Mouse (Mus musculus): ENCODE results near the gene Gm10803. TPM values are rescaled to one million over a fixed set of nuclear protein-coding genes. Genes with fewer than 3 reads are reported as not detected.
"Not testable (repeated sequence)": the region's sequence is repeated elsewhere in the genome, so short reads cannot be mapped to it uniquely, and the experiment has no call there.

Gm10803 gene
- not detected in 2 replicates for polyA plus RNA-seq (2015; fragmentation: Nextera tagmentation; extraction: Ambion mirVana)

- 87% methylated on average over 2 of the region's 2 CpGs for whole genome bisulfite sequencing
- H3K4me2 ChIP-seq; H3K4me1 ChIP-seq (replicated peaks); H3K4me3 ChIP-seq; H3K36me3 ChIP-seq; H3K27me3 ChIP-seq; H3K9ac ChIP-seq; H3K27ac ChIP-seq (replicated peaks); H3K9me3 ChIP-seq; ATAC-seq (ENCODE audit: low FRiP score, low read depth): not testable (repeated sequence)
These were observed at the start of gene Gm10803 for GRCm38 (mm10) chr2:93560268-93560667. Gm10803 (plus strand) TSS chr2:93560568.

DNA sequence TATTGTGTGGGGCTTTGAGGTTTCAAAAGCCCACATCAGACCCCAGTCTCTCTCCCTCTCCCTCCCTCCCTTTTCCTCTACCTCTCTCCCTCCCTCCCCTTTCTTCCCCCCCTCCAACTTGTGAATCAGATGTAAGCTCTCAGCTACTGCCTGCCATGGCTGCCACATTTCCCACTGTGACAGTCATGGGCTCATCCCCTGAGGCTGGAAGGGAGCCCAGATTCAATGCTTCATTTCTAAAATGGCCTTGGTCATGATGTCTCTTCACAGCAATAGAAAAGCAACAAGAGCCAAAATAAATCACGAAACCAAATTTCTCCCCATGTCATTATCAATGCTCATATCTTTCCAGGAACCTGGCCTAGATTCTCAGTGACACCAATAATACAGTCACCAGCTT lies 49.5 kb upstream of the Gm10803 start:
- Histone ChIP-seq H3K9me3 (no peaks in the 10 kb centered on the region), H3K4me3 (no peak overlapping the region), H3K4me1 (replicated peaks) (no peaks in the 10 kb centered on the region; the same call in 1 of the 2 replicates), H3K27ac (replicated peaks) (no peak overlapping the region), H3K9ac (no peak overlapping the region), H3K27me3 (no peaks in the 10 kb centered on the region), H3K4me2 (no peak overlapping the region), H3K36me3 (no peaks in the 10 kb centered on the region)
- 73% methylated on average over 1 of the region's 1 CpGs for WGBS
- no peak for ATAC-seq (ENCODE audit: low FRiP score, low read depth)

- no peaks in the 10 kb centered on the region for H3K36me3 ChIP-seq
- ATAC-seq (ENCODE audit: low FRiP score, low read depth) = peak; percentile 42; the same call in 1 of the 2 replicates
- no peaks in the 10 kb centered on the region for H3K27me3 ChIP-seq
- no peak overlapping the region for H3K27ac ChIP-seq (replicated peaks)
- no peaks in the 10 kb centered on the region; the same call in 1 of the 2 replicates for H3K4me1 ChIP-seq (replicated peaks)
- H3K4me2 ChIP-seq = no peak overlapping the region
- no peak overlapping the region for H3K4me3 ChIP-seq
- no peaks in the 10 kb centered on the region for H3K9me3 ChIP-seq
- no peak overlapping the region for H3K9ac ChIP-seq
- WGBS = 72% methylated on average over 7 of the region's 7 CpGs
These were observed 48.2 kb upstream of the Gm10803 start for GRCm38 (mm10) chr2:93512130-93512529.

DNA sequence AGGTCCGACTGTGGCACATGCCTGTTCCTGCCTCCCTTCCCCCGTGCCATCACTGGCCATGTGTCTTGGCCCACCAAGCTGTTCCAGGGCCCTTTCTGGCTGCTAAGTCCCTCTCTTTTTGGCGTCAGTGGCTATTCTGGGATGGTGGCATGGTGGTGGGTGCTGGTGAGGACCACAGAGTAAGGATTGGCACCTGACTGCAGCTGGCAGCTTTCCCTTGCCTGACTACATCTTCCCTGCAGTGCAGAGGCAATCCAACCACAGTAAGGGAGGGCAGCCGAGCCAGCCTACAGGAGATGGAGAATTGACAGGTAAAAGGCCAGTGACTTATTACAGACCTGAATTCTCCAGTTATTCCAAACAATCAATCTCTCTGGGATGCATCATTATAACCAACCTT lies 45.1 kb upstream of the Gm10803 start:
- Histone ChIP-seq H3K27me3 (no peaks in the 10 kb centered on the region), H3K27ac (replicated peaks) (no peak overlapping the region), H3K4me2 (no peak overlapping the region), H3K9me3 (no peaks in the 10 kb centered on the region), H3K9ac (no peak overlapping the region), H3K4me1 (replicated peaks) (no peaks in the 10 kb centered on the region; the same call in 1 of the 2 replicates), H3K36me3 (no peaks in the 10 kb centered on the region), H3K4me3 (no peak overlapping the region)
- WGBS = 76% methylated on average over 4 of the region's 4 CpGs
- ATAC-seq (ENCODE audit: low FRiP score, low read depth) = no peak

DNA sequence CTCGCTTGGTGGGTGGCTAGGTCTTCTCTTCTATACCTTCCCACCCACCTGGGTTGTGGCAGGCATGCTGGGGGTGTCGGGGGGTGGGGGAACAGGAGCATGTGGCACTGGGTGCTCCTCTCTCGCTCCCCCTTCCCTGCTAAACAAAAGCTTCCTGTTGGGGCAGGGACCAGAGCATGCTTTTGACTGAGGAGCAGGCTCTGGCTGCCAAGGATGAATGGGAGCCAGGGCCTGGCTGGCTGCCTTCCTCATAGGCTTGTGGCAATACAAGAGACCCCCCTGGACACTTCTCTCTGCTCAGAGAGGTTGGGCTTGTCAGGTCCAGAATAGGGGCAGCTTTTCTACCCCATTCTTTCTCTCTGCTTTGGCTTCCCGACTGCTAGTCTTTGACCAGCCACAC lies 39.3 kb upstream of the Gm10803 start:
- 57% methylated on average over 4 of the region's 4 CpGs for WGBS
- peak overlapping the region; percentile 56 for H3K27ac ChIP-seq (replicated peaks)

DNA sequence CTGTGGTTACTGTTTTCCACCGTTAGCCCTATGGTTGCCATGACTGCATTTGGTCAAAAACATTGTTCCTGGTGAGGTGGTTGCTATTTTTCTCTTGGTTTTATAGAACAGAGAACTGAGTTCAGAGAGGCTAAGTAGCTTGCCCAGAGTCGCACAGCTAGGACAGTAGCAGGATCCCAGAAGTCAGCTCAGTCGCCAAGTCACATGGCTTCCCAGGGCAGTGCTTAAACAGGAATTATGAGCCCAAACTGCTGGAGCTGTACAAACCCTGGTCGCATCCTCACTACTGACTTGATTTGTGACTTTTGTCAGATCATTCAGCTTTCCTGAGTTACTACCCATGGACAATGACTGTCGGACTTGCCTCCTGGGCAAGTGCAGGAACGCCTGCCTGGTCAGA lies 38.8 kb upstream of the Gm10803 start:
- no peaks in the 10 kb centered on the region for H3K27me3 ChIP-seq
- peak overlapping the region; percentile 25 for H3K4me2 ChIP-seq
- WGBS = 58% methylated on average over 6 of the region's 6 CpGs
- ATAC-seq (ENCODE audit: low FRiP score, low read depth) = peak; percentile 71
- H3K4me1 ChIP-seq (replicated peaks) = peaks cover 20% of the 10 kb centered on the region
- H3K9ac ChIP-seq = no peak overlapping the region
- no peaks in the 10 kb centered on the region for H3K36me3 ChIP-seq
- no peak overlapping the region for H3K4me3 ChIP-seq
- no peaks in the 10 kb centered on the region for H3K9me3 ChIP-seq
- H3K27ac ChIP-seq (replicated peaks) = peak overlapping the region; percentile 56

More for the DNA sequence above, 39.3 kb upstream of the Gm10803 start:
- no peak overlapping the region for H3K9ac ChIP-seq
- no peaks in the 10 kb centered on the region for H3K27me3 ChIP-seq
- ATAC-seq (ENCODE audit: low FRiP score, low read depth) = peak; percentile 74
- no peak overlapping the region for H3K4me3 ChIP-seq
- H3K4me1 ChIP-seq (replicated peaks) = peaks cover 20% of the 10 kb centered on the region
- H3K4me2 ChIP-seq = no peak overlapping the region
- H3K36me3 ChIP-seq = no peaks in the 10 kb centered on the region
- H3K9me3 ChIP-seq = no peaks in the 10 kb centered on the region

DNA sequence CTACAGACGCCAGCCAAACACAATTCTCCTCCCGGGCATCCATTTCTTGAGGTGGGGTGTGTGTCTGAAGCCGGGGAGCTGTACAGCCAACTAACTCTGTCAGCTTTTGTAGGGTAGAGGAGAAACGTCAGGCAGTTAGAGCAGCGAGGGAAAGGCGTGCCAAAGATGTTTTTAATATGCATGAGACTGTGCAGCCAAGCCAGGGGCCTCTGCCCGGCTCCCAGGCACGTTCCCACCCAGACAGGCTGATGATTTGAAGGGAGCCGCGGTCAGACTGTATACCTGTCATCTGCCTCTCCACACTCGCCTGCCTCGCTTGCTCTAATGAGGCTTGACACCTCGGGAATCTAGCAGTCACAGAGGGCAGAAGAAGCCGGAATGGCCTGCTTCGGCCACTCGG lies 38.4 kb upstream of the Gm10803 start:
- Histone ChIP-seq H3K4me3 (no peak overlapping the region), H3K4me2 (peak overlapping the region; percentile 25), H3K4me1 (replicated peaks) (peaks cover 20% of the 10 kb centered on the region), H3K27me3 (no peaks in the 10 kb centered on the region), H3K9ac (no peak overlapping the region), H3K27ac (replicated peaks) (peak overlapping the region; percentile 56), H3K36me3 (no peaks in the 10 kb centered on the region), H3K9me3 (no peaks in the 10 kb centered on the region)
- peak; percentile 65 for ATAC-seq (ENCODE audit: low FRiP score, low read depth)
- 36% methylated on average over 16 of the region's 16 CpGs for WGBS

DNA sequence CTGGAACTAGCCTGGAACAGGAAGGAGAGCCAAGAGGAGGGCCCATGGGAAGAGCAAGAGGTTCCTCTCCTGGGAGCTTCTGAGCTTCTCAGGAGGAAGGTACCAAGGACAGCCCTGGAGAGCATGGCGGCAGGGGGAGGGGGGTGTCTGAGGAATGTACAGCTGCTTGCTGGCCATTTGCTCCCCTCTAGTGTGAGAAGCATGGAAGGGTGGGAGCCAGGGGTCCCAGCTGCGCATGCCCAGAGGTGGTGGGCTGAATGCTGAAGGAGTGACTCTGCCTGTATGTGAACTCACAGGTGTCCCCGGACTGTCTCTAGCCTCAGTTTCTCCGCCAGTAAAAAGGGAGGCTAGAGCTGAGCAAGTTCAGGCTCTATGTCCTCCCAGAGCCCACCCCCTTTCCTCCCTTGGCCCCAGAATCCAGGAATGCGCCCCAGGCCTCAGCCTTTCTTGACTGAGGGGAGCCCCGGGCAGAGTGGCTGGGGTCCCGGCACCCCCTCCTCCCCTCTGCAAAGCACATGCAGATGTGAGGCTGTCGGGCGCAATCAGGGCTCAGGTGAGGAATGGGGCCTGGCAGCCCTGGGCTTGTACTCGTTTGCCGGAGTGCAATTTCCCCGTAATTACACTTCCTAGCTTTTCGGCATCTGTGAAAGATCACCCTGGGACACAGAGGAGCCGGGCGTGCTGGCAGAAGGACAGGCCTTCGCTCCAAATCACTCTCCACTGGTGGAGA lies 35.2 kb upstream of the Gm10803 start:
- H3K4me2 ChIP-seq = no peak overlapping the region
- 66% methylated on average over 16 of the region's 16 CpGs for WGBS
- H3K9ac ChIP-seq = no peak overlapping the region
- H3K27ac ChIP-seq (replicated peaks) = no peak overlapping the region
- no peaks in the 10 kb centered on the region for H3K27me3 ChIP-seq
- no peak overlapping the region for H3K4me3 ChIP-seq
- H3K36me3 ChIP-seq = no peaks in the 10 kb centered on the region
- H3K4me1 ChIP-seq (replicated peaks) = peaks cover 20% of the 10 kb centered on the region
- no peaks in the 10 kb centered on the region for H3K9me3 ChIP-seq
- ATAC-seq (ENCODE audit: low FRiP score, low read depth) = no peak

DNA sequence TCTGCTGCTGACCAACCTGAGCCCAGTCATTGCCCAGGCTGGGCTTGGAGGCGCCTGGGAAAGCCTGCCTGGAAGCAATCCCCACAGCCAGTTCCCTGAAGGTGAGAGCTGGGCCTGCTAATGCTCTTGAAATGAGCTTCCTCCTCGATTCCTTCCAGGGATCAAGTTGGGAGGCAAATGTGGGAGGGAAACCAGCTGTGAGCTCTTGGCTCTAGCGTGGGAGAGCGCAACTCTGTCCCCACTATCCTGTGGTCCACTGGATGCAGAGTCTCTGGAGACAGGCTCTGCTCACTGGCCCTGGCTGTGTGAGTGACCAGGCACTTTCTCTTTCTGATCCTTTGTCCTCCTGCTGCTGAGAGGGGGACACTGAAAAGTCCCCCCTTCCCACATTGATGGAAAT lies 30.8 kb upstream of the Gm10803 start:
- H3K27me3 ChIP-seq = no peaks in the 10 kb centered on the region
- H3K9me3 ChIP-seq = no peaks in the 10 kb centered on the region
- no peaks in the 10 kb centered on the region; the same call in 1 of the 2 replicates for H3K4me1 ChIP-seq (replicated peaks)
- no peaks in the 10 kb centered on the region for H3K36me3 ChIP-seq
- no peak overlapping the region for H3K4me2 ChIP-seq
- ATAC-seq (ENCODE audit: low FRiP score, low read depth) = no peak
- WGBS = 75% methylated on average over 4 of the region's 4 CpGs
- no peak overlapping the region for H3K27ac ChIP-seq (replicated peaks)
- no peak overlapping the region for H3K4me3 ChIP-seq
- H3K9ac ChIP-seq = no peak overlapping the region

DNA sequence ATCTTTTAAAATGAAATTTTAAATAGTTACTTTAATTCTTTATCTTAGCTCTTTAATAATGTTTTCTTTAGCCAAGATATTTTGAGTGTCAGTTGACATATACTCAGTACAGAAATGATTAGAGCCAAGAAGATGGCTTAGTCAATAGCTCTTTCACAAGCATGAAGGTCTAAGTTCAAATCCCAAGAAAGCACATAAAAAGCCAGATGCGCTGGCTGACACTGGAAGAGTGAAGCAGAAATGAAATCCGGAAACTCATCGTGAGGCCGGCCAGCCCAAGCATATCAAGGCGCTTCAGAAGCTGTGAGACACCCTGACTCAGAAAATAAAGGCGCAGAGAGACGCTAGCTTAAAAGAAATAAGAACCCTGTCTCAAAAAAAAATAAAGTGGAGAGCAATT lies 26.5 kb upstream of the Gm10803 start:
- Histone ChIP-seq H3K4me2 (no peak overlapping the region), H3K4me3 (no peak overlapping the region), H3K9ac (no peak overlapping the region), H3K27ac (replicated peaks) (no peak overlapping the region), H3K9me3 (no peaks in the 10 kb centered on the region), H3K36me3 (no peaks in the 10 kb centered on the region), H3K27me3 (no peaks in the 10 kb centered on the region), H3K4me1 (replicated peaks) (no peaks in the 10 kb centered on the region)
- 93% methylated on average over 7 of the region's 7 CpGs for WGBS
- ATAC-seq (ENCODE audit: low FRiP score, low read depth) = no peak

DNA sequence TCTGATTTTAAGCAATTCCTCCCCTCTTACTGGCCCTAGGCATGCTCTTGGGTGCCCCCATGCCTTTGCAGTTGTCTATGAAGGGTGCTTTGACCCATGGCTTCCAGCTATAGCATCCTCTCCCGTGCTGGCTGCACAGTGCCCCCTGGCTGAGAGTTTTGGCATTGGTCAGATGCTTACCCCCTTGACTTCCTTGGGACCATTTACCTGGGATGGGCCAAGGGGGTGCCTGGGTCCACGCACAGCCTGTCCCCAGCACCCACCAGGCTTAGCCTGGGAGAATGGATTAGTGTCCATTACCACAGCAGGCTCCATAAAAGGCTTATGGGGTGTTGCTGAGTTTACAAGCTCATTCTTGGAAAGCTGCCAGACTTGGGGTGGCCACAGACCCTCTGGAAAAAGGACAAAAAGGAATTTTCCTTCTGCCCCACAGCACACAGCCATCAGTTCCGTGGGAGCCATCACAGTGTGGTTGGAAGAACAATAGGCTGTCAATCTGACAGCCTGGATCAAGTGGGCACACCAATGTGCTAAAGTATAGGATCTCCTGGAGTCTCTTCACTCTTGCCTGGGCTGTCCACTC lies 22.9 kb upstream of the Gm10803 start:
- Histone ChIP-seq H3K9me3 (no peaks in the 10 kb centered on the region), H3K4me3 (no peak overlapping the region), H3K27me3 (no peaks in the 10 kb centered on the region), H3K4me2 (no peak overlapping the region), H3K36me3 (no peaks in the 10 kb centered on the region), H3K9ac (no peak overlapping the region), H3K4me1 (replicated peaks) (no peaks in the 10 kb centered on the region), H3K27ac (replicated peaks) (no peak overlapping the region)
- WGBS = 42% methylated on average over 3 of the region's 3 CpGs
- no peak for ATAC-seq (ENCODE audit: low FRiP score, low read depth)

DNA sequence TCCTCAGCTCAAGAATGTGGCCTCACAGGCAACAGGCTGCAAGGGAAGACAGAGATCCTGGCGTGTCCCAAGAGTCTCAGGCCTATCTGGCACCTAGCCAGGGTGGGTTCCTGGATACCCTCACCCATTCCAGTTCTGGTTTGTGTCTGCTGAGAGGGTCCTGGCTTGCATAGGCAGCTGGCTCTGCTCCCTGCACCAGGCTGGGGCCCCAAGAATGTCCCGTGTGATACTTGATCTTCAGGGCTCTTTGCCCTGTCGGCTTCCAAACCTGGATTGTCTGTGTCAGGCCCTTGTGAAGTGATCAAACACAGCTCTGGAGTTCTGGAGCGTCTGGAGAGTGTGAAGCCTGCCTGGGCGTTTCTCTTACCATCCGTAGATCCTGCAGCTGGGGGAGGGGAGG lies 22.2 kb upstream of the Gm10803 start:
- 41% methylated on average over 6 of the region's 6 CpGs for WGBS
- no peak overlapping the region for H3K4me2 ChIP-seq
- H3K27ac ChIP-seq (replicated peaks) = no peak overlapping the region
- no peaks in the 10 kb centered on the region for H3K4me1 ChIP-seq (replicated peaks)
- H3K36me3 ChIP-seq = no peaks in the 10 kb centered on the region
- H3K27me3 ChIP-seq = no peaks in the 10 kb centered on the region
- no peak for ATAC-seq (ENCODE audit: low FRiP score, low read depth)
- no peak overlapping the region for H3K4me3 ChIP-seq
- no peaks in the 10 kb centered on the region for H3K9me3 ChIP-seq
- H3K9ac ChIP-seq = no peak overlapping the region

Measured in hindbrain, embryonic 15.5 days (tissue).